Mouse (Mus musculus) kidney, adult 2 months (tissue): Measurements from ENCODE around the gene Nepro. TPM values are rescaled to one million over a fixed set of nuclear protein-coding genes. Genes with fewer than 3 reads are reported as not detected.

Experiments
- DNase-seq: peaks from one replicate; pipeline ENCODE4 v3.0.0; 2021
- H3K27ac ChIP-seq: fragments of 200-500 bp; 2 replicates; pipeline ENCODE4 v1.5.1; 2012; ENCODE audit warnings: low read depth, low read length, control low read depth, inconsistent platforms; ENCODE audit not compliant: insufficient read depth
- H3K27me3 ChIP-seq: fragments of 200-500 bp; replicated peaks from 2 replicates; pipeline ENCODE4 v1.6.1; 2012; ENCODE audit warnings: mild to moderate bottlenecking, moderate library complexity, low read length, inconsistent platforms; ENCODE audit not compliant: control insufficient read depth, insufficient read depth
- H3K36me3 ChIP-seq: fragments of 200-500 bp; 2 replicates; pipeline ENCODE4 v1.6.1; 2012; ENCODE audit warnings: mild to moderate bottlenecking, moderate library complexity, low read length, inconsistent platforms; ENCODE audit not compliant: control insufficient read depth, insufficient read depth
- H3K4me1 ChIP-seq: fragments of 200-500 bp; 2 replicates; pipeline ENCODE4 v1.6.1; 2011; ENCODE audit warnings: low read length; ENCODE audit not compliant: control insufficient read depth, insufficient read depth
- H3K4me3 ChIP-seq: fragments of 200-500 bp; 2 replicates; pipeline ENCODE4 v1.5.1; 2011; ENCODE audit warnings: mild to moderate bottlenecking, low read depth, low read length, control low read depth; ENCODE audit not compliant: insufficient read depth
- CTCF ChIP-seq: fragments of 200-500 bp; conservative IDR thresholded peaks from 2 replicates; pipeline ENCODE4 v1.5.1; 2011; ENCODE audit warnings: low read depth, mild to moderate bottlenecking, control low read depth, low read length, moderate library complexity, mixed read lengths; ENCODE audit not compliant: insufficient read depth, insufficient read length
- POLR2A ChIP-seq: fragments of 200-500 bp; IDR thresholded peaks from one replicate; pipeline ENCODE4 v1.6.1; 2011; ENCODE audit warnings: low read depth, low read length, control low read depth
- WGBS: fragments of 180-500 bp; shearing (Covaris S2); methylation state at CpG from one replicate; pipeline ENCODE4 v1.1.7; 2018; 5-methylcytosine and 5-hydroxymethylcytosine counted together
- polyA plus RNA-seq: library from polyadenylated mRNA; depleted of rRNA; stranded (reverse); fragments of >200 nt; gene quantifications from 2 replicates; pipeline ENCODE4 v1.2.3, GENCODE M21; 2012; rRNA removed

The Nepro gene
- 2.8 TPM in 2 replicates for polyA plus RNA-seq

GRCm38 (mm10) chr16:44724083-44724787, at the start of gene Nepro:
Gene Nepro, plus strand, starts transcription at chr16:44724301.
- WGBS, result under 1% methylated on average over 64 of the region's 64 CpGs
- H3K27ac ChIP-seq, result peak within 1 kb of the TSS; percentile 83
- H3K36me3 ChIP-seq, result no peaks in the 10 kb centered on the region; the same call in none of the 2 replicates
- H3K4me3 ChIP-seq, result peak within 1 kb of the TSS; percentile 78
- peaks cover 6% of the 10 kb centered on the region for H3K4me1 ChIP-seq
- H3K27me3 ChIP-seq, result no peaks in the 10 kb centered on the region
- peak; percentile 75 for TF ChIP-seq POLR2A
- no peak for TF ChIP-seq CTCF
- peak; percentile 97 for DNase-seq

GRCm38 (mm10) chr16:44676357-44676756, 47.7 kb upstream of the Nepro start:
- Histone ChIP-seq H3K36me3 (no peaks in the 10 kb centered on the region), H3K4me3 (no peak overlapping the region), H3K27me3 (no peaks in the 10 kb centered on the region; the same call in 1 of the 2 replicates), H3K4me1 (no peaks in the 10 kb centered on the region), H3K27ac (no peak overlapping the region)
- DNase-seq, result no peak
- WGBS, result 95% methylated on average over 2 of the region's 2 CpGs
- TF ChIP-seq CTCF (no peak), POLR2A (no peak)

- Histone ChIP-seq H3K27me3 (no peaks in the 10 kb centered on the region), H3K27ac (no peak overlapping the region), H3K36me3 (no peaks in the 10 kb centered on the region), H3K4me3 (no peak overlapping the region), H3K4me1 (no peaks in the 10 kb centered on the region)
- WGBS, result 58% methylated on average over 8 of the region's 8 CpGs
- no peak for DNase-seq
- no peak for TF ChIP-seq CTCF
- TF ChIP-seq POLR2A, result no peak
Measured at GRCm38 (mm10) chr16:44679082-44679481, 45.0 kb upstream of the Nepro start.

GRCm38 (mm10) chr16:44679503-44679971, 44.6 kb upstream of the Nepro start:
- no peak overlapping the region for H3K4me3 ChIP-seq
- no peaks in the 10 kb centered on the region for H3K4me1 ChIP-seq
- no peak overlapping the region for H3K27ac ChIP-seq
- no peaks in the 10 kb centered on the region for H3K27me3 ChIP-seq
- H3K36me3 ChIP-seq, result no peaks in the 10 kb centered on the region
- TF ChIP-seq CTCF, result no peak
- no peak for TF ChIP-seq POLR2A
- DNase-seq, result no peak
- 49% methylated on average over 8 of the region's 8 CpGs for WGBS

- WGBS, result 70% methylated on average over 9 of the region's 9 CpGs
- DNase-seq, result peak; percentile 75
- no peaks in the 10 kb centered on the region for H3K36me3 ChIP-seq
- peak overlapping the region; percentile 86 for H3K27ac ChIP-seq
- no peaks in the 10 kb centered on the region for H3K27me3 ChIP-seq
- H3K4me1 ChIP-seq, result no peaks in the 10 kb centered on the region
- H3K4me3 ChIP-seq, result no peak overlapping the region
- TF ChIP-seq POLR2A (no peak), CTCF (no peak)
Measured at GRCm38 (mm10) chr16:44680756-44681498, 43.2 kb upstream of the Nepro start.

- 44% methylated on average over 7 of the region's 7 CpGs for WGBS
- Histone ChIP-seq H3K27me3 (no peaks in the 10 kb centered on the region), H3K27ac (no peak overlapping the region), H3K36me3 (no peaks in the 10 kb centered on the region), H3K4me3 (no peak overlapping the region), H3K4me1 (no peaks in the 10 kb centered on the region)
- no peak for DNase-seq
- TF ChIP-seq CTCF, result no peak
- TF ChIP-seq POLR2A, result no peak
Measured at GRCm38 (mm10) chr16:44684646-44685045, 39.5 kb upstream of the Nepro start.

GRCm38 (mm10) chr16:44685401-44685800, 38.7 kb upstream of the Nepro start:
- Histone ChIP-seq H3K27me3 (no peaks in the 10 kb centered on the region), H3K4me3 (no peak overlapping the region), H3K27ac (no peak overlapping the region), H3K36me3 (no peaks in the 10 kb centered on the region), H3K4me1 (no peaks in the 10 kb centered on the region)
- no peak for DNase-seq
- 50% methylated on average over 7 of the region's 7 CpGs for WGBS
- TF ChIP-seq POLR2A (no peak), CTCF (no peak)
